Mouse (Mus musculus) ES-CJ7 (cell line): Measurements from ENCODE around the gene Stk10.

Experiments
- DNase-seq: peaks from one replicate; pipeline ENCODE4 v3.0.0; 2011; ENCODE audit warnings: low read depth, low spot score

Gene Stk10

GRCm38 (mm10) chr11:32629713-32630211 is 96.7 kb downstream of the Stk10 start:
- no peak for DNase-seq

GRCm38 (mm10) chr11:32632671-32633070 is 99.6 kb downstream of the Stk10 start:
- DNase-seq, result no peak

DNA sequence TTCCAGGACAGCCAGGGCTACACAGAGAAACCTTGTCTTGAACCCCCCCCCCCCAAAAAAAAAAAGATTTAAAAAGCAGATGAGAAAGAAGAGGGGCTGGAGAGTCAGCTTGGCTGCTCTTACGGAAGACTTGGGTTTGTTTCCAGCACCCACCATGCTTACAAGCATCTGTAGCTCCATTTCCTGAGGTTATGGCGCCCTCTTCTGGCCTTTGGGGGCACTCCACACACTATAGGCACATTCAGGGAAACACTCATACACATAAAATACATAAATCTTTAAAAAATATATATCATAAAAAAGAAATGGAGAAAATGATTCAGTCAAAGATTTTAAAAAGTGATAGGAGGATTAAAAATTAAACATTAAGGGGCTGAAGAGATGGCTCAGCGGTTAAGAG is 100.4 kb downstream of the Stk10 start:
- DNase-seq, result peak; percentile 74

DNA sequence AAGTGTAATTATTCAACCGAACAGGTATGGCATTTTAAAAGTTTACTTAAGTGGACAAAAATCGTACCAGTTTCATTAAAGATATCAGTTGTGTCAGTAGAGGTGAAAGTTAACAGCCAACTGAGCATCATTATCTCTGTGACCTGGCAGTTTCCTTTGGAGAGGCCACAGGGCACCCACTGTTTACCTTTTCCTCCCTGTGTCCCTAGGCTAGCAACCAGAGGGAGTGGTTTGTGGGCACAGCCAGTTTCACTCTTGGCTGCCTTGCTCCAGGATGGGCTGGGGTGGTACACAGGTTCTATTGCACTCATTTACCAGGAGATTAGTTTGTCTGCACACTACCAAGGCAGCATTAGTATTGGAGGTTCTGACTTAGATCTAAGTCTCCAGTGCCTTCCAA is 101.0 kb downstream of the Stk10 start:
- DNase-seq, result no peak

GRCm38 (mm10) chr11:32634842-32635241 is 101.7 kb downstream of the Stk10 start:
- no peak for DNase-seq

DNA sequence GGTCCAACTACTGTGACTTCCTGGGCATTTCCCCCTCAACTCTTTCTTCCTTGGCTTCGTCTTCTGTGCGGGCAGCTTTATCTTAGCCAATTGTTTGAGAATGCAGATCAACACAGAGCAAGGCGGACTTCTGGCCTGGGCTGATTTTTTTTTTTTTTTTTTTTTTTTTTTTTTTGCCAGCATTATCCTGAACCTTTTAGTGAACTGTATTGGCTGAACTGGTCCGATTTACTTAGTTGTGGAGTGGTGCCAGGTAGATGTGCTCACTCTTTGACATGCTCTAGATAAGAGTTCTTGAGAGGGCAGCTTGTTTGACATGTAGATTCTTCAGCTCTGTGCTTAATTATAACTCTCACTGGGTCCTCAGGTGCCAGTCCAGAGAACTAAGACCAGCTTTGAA is 103.2 kb downstream of the Stk10 start:
- DNase-seq, result no peak

- DNase-seq, result no peak
Observed at GRCm38 (mm10) chr11:32638521-32639255, 105.6 kb downstream of the Stk10 start.

DNA sequence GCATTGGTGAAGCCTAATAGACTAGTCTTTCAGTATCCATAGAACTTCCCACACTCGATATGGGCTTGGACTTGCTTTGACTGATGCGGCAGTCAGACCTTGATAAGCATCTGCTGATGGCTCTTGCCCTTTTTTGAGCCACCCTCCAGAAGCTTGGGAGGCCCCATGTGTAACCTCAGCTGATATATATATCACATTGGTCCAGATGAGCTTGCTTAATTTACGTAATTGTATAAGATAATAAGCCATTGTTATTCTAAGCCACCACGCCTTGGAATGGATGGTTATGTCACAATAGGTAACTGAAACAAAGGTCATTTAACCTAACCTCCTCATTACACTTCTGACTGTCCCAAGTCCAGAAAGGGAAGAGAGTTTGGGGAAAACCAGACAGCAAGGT is 107.5 kb downstream of the Stk10 start:
- peak; percentile 52 for DNase-seq

DNA sequence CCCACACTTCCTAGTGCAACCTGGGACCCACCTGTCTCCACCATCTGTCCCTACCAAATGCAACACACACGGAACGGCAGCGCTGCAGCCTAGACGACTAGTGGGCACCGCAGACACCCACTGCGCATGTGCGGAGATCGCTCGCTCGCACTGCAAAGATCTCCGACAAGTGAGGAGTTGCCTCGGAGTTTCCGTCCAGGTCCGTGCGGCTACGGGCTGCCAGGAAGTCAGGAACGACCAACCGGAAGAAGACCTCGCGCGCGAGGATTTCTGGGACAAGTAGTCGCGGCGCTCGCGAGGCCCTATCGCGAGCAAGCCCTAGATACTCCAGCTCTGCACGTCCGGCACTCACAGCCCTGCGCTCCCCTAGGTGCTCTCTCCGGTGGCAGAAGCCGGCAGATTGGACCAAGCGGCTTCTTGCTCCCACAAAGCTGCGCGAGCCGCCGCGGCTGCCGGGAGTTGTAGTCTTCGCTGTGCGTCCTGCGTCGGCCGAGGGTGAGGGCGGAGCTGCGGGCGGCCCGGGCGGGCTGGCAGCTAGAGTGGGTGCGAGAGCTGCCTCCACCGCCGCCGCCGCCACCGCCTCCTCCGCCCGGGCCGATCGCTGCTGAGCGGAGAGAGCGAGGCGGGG is 109.3 kb downstream of the Stk10 start, which contains the start of gene Fbxw11:
TSS of gene Fbxw11 (plus strand) at position 476 of the 628 bp plus-strand sequence.
- DNase-seq, result peak; percentile 99

- DNase-seq, result no peak
Observed at GRCm38 (mm10) chr11:32642899-32643886, 110.1 kb downstream of the Stk10 start.

GRCm38 (mm10) chr11:32644010-32644409 is 110.9 kb downstream of the Stk10 start:
- DNase-seq, result no peak

DNA sequence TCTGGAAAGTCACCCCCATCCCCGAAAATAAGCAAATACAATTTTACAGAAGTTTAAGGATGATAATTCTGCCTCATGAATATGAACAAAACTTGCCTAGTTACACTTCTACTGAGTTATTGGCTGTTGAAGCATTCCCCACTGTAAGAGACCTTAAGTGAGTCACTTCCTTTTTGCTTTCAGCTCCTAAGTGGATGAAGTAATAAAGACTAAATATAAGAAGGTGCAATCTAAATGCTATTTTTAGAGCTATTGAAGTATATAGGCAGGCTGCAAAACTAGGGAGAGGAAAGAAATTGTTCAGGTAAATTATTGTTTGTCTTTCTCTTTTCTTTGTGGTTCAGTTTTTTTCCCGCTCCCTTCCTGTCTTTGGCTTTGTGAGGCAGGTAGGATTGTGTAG is 114.2 kb downstream of the Stk10 start:
- DNase-seq, result no peak

GRCm38 (mm10) chr11:32650236-32650749 is 117.2 kb downstream of the Stk10 start:
- no peak for DNase-seq

- no peak for DNase-seq
Observed at GRCm38 (mm10) chr11:32650893-32651590, 117.9 kb downstream of the Stk10 start.

GRCm38 (mm10) chr11:32651723-32652122 is 118.6 kb downstream of the Stk10 start:
- no peak for DNase-seq

GRCm38 (mm10) chr11:32662082-32662656 is 129.1 kb downstream of the Stk10 start:
- no peak for DNase-seq

DNA sequence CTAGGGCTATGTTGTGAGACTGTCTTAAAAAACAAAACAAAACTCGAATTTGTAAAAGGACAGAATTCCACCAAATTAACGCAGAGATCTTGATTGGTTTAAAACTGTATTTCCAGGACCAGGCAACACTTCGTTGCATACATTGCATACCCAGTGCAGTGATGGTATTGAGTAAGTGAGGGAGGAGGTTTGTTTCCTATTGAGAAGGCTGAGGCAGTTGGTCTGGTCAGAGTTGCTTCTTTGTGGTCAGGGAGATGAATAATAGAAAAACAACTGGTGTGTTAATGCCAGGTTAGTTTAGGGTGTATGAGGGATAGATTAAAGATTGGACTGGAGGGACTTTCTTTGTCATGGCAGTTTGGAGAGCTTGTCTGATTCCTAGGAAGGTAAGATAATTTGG is 132.5 kb downstream of the Stk10 start:
- DNase-seq, result no peak

DNA sequence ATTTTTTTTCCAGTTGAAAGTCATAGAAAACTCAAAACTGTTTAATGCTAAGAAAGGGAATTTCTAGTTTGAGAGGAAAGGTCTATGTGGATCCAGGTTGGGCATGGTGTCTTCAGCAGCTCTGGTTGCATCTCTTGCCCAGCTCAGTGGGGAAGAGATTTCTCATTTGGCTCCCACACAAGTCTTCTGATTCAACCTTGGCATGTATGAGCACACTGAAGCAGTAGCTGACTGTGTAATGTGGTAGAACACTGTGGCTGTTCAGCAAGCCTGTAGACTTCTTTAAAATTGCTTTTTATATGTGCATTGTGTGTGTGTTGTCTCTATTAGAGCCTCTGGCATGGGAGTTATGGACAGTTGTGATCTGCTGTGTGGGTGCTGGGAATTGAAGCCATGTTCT is 133.9 kb downstream of the Stk10 start:
- DNase-seq, result no peak

DNA sequence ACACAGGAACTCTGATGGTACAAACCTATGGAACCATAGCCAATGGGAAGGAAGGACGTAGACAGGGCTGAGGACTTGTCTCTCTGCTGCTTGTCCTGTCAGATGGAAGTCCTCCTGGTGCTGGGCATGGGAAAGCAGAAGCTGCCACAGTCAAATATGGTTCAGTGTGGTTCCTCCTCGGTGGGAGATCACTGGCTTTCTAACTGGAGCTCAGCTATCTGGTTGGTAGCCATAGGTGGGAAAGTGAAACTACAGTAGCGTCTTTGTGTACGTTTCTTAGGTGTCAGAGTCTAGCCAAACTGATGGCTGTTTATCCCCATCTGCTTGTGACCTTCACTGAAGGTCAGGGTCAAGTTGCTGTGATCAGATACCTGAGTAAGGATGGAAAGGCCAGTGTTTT is 138.4 kb downstream of the Stk10 start:
- DNase-seq, result peak; percentile 33
